Mouse (Mus musculus) stomach, embryonic 15.5 days (tissue): ENCODE measurements around the gene Bsg. TPM values are rescaled to one million over a fixed set of nuclear protein-coding genes. Genes with fewer than 3 reads are reported as not detected.

ENCODE experiments used
- ATAC-seq: fragments of 200-750 bp; cut with Nextera tagmentation; 2 replicates; pipeline ENCODE4 v1.8.0; 2017; ENCODE audit warnings: low read depth, moderate number of reproducible peaks, moderate TSS enrichment; ENCODE audit not compliant: insufficient read depth, low FRiP score
- H3K27ac ChIP-seq: fragments of 300-500 bp; sonication (generic); 2 replicates; pipeline ENCODE4 v1.5.1; 2015; ENCODE audit warnings: mild to moderate bottlenecking, inconsistent platforms
- H3K27me3 ChIP-seq: fragments of 300-500 bp; sonication (generic); replicated peaks from 2 replicates; pipeline ENCODE4 v1.6.1; 2015; ENCODE audit warnings: inconsistent platforms
- H3K36me3 ChIP-seq: fragments of 300-500 bp; sonication (generic); 2 replicates; pipeline ENCODE4 v1.6.1; 2015; ENCODE audit warnings: inconsistent platforms
- H3K4me1 ChIP-seq: fragments of 300-500 bp; sonication (generic); 2 replicates; pipeline ENCODE4 v1.6.1; 2015; ENCODE audit warnings: inconsistent platforms
- H3K4me2 ChIP-seq: fragments of 300-500 bp; sonication (generic); 2 replicates; pipeline ENCODE4 v1.6.1; 2015; ENCODE audit warnings: mild to moderate bottlenecking, inconsistent platforms
- H3K4me3 ChIP-seq: fragments of 300-500 bp; sonication (generic); replicated peaks from 2 replicates; pipeline ENCODE4 v1.5.1; 2015; ENCODE audit warnings: inconsistent platforms
- H3K9ac ChIP-seq: fragments of 300-500 bp; sonication (generic); 2 replicates; pipeline ENCODE4 v1.6.1; 2015; ENCODE audit warnings: inconsistent platforms
- H3K9me3 ChIP-seq: fragments of 300-500 bp; sonication (generic); 2 replicates; pipeline ENCODE4 v1.6.1; 2016; ENCODE audit warnings: inconsistent platforms
- WGBS: fragments of 180-500 bp; shearing (Covaris S2); methylation state at CpG from one replicate; pipeline ENCODE4 v1.1.7; 2015; 5-methylcytosine and 5-hydroxymethylcytosine counted together
- polyA plus RNA-seq: library from polyadenylated mRNA; unstranded; fragments of >200 nt; fragmentation: Nextera tagmentation; extraction: Ambion mirVana; gene quantifications from 2 replicates; pipeline ENCODE4 v1.2.1, GENCODE M21; 2015

The Bsg gene
- polyA plus RNA-seq, 1 experiment from 2014 or later: 1,050 TPM

DNA sequence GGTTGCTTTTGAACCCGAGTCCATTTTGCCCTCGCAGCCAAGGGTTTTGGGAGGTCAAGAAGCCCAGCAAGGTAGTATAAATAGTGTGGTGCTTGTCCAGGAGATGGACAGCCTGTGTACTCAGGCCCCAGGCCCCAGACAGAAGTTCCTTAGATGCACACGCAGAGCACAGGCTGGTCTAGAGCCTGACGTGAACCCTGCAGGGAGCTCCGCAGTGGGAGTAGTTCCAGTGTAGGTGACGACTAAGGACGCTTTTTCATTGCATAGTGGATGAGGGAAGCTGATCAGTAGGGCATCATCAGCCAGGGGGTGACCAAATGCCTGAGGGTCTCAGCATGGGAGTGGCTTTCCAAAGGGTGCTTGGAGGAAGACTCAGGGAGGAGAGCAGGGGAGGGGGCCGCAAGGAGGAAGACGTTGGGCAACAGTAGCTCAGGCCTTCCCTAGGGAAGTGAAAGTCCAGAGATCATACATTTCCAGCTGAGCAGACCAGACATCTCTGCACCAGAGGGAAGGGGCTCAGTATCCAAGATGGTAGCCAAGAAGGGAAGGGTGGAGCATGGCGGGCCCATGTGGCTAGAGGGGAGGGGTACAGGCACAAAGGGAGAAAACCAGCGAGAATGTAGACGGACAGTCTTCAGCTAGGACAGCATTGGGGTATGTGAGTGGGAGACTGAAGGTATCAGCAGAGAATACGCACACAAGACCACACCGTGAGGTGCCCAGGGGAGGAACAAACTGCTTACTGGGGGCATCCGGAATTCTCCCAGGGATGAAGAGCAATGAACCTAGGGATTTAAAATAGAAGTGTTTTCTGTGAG, 34.0 kb upstream of the Bsg start:
- H3K27ac ChIP-seq: peak overlapping the region; percentile 94
- WGBS: 30% methylated on average over 15 of the region's 15 CpGs
- peak; percentile 9; the same call in 1 of the 2 replicates for ATAC-seq

DNA sequence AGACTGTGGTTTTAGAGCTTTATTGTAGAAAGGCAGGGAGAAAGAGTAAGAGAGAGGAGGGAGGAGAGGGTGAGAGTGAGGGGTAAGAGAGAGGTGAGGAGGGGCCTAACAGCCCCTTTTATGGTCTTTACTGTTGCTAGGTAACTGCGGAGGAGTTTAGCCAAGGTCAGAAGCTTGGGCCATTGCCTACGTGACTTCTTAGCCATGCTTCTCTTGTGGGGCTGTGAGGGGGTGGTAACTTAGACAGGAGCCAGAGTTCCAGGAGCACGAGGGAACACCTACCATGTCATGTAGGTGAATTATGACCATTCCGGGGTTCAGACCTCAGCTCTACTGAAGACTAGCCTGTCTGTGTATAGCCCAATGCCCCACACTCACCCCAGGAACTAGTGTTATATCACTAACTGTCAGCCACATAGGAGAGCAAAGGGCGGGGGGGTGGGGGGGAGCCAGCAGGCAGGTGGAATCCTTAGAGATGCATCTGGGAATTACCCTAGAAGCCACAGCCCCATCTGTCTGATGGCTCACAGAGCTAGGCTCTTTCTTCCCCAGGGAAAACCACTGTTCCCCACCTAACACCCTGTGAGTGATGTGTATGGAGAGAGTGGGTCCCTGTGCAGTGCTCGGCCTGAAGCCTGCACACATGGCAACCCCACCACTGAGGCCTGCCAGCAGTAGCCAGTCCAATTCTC, 32.7 kb upstream of the Bsg start:
- no peak for ATAC-seq
- H3K36me3 ChIP-seq: peaks cover 6% of the 10 kb centered on the region; the same call in 1 of the 2 replicates
- H3K9ac ChIP-seq: no peak overlapping the region
- peaks cover 11% of the 10 kb centered on the region for H3K4me1 ChIP-seq
- H3K4me3 ChIP-seq: no peak overlapping the region
- 47% methylated on average over 6 of the region's 6 CpGs for WGBS
- no peaks in the 10 kb centered on the region for H3K9me3 ChIP-seq
- H3K27me3 ChIP-seq: no peaks in the 10 kb centered on the region
- no peak overlapping the region for H3K27ac ChIP-seq
- H3K4me2 ChIP-seq: no peak overlapping the region

More for the DNA sequence above, 34.0 kb upstream of the Bsg start:
- H3K9ac ChIP-seq: peak overlapping the region; percentile 92
- peaks cover 6% of the 10 kb centered on the region; the same call in 1 of the 2 replicates for H3K36me3 ChIP-seq
- H3K4me1 ChIP-seq: peaks cover 11% of the 10 kb centered on the region
- H3K4me2 ChIP-seq: peak overlapping the region; percentile 89
- H3K27me3 ChIP-seq: no peaks in the 10 kb centered on the region
- peak overlapping the region; percentile 100 for H3K4me3 ChIP-seq
- H3K9me3 ChIP-seq: no peaks in the 10 kb centered on the region

DNA sequence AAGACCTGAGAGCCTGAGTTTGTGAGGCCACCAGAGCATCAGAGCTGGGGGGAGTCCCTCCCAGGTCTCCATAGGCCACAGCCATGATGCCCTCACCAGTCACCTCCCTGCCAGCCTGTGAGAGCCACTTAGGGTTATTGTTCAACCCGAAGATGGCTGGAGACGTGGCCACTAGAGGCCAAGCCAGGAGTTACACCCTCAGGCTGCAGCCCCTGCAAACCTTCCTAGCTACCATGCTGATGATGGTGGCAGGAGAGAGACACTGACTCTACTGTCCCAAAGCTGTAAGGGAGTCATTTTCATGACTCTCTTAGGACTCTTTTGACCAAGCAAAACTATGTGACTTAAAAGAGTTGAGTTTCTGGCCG, 32.2 kb upstream of the Bsg start:
- H3K9ac ChIP-seq: no peak overlapping the region
- H3K4me1 ChIP-seq: peaks cover 11% of the 10 kb centered on the region
- no peak overlapping the region for H3K27ac ChIP-seq
- peaks cover 6% of the 10 kb centered on the region; the same call in 1 of the 2 replicates for H3K36me3 ChIP-seq
- no peak overlapping the region for H3K4me3 ChIP-seq
- no peaks in the 10 kb centered on the region for H3K27me3 ChIP-seq
- H3K4me2 ChIP-seq: no peak overlapping the region
- ATAC-seq: no peak
- WGBS: 51% methylated on average over 3 of the region's 3 CpGs
- H3K9me3 ChIP-seq: no peaks in the 10 kb centered on the region

- WGBS: 91% methylated on average over 3 of the region's 3 CpGs
- ATAC-seq: no peak
- no peak overlapping the region for H3K27ac ChIP-seq
- H3K4me1 ChIP-seq: peaks cover 11% of the 10 kb centered on the region
- H3K4me3 ChIP-seq: no peak overlapping the region
- H3K4me2 ChIP-seq: no peak overlapping the region
- no peaks in the 10 kb centered on the region for H3K27me3 ChIP-seq
- H3K9ac ChIP-seq: no peak overlapping the region
- peaks cover 6% of the 10 kb centered on the region; the same call in 1 of the 2 replicates for H3K36me3 ChIP-seq
- no peaks in the 10 kb centered on the region for H3K9me3 ChIP-seq
Observed at GRCm38 (mm10) chr10:79673054-79673453, 31.2 kb upstream of the Bsg start.

DNA sequence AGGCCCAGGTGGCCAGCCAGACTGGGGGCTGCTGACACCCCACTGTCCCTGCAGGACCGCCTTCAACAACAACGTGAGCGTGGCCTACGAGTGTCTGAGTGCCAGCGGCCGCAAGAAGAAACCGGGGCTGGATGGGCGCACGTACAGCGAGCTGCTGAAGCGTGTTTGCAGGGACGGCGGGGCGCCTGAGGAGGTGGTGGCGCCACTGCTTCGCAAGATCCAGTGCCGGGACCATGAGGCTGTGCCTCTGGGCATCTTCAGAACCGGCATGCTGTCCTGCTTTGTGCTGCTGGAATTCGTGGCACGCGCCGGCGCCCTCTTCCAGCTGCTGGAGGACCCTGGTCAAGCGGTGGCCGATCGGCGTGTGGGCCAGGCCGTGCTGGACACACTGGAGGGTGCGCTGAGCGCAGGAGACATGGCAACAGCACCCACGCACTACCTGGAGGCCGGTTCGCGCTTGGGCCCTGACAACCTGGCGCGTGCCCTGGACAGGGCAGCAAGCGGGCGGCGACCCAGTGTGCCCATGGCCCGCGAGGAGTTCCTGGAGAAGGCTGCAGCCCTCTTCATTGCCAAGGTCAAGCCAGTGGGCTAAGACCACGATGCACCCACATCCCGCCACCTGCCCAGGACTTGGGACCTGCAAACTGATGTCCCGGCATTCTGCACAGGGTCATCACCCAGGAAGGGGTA, 28.8 kb upstream of the Bsg start:
- ATAC-seq: no peak
- WGBS: 62% methylated on average over 44 of the region's 44 CpGs

GRCm38 (mm10) chr10:79680606-79681495, 23.4 kb upstream of the Bsg start:
- Histone ChIP-seq H3K27ac (peak overlapping the region; percentile 88), H3K4me3 (peak overlapping the region; percentile 82), H3K4me2 (peak overlapping the region; percentile 72), H3K9me3 (no peaks in the 10 kb centered on the region), H3K4me1 (peaks cover 22% of the 10 kb centered on the region), H3K9ac (no peak overlapping the region), H3K36me3 (peaks cover 12% of the 10 kb centered on the region), H3K27me3 (no peaks in the 10 kb centered on the region)
- 24% methylated on average over 11 of the region's 11 CpGs for WGBS
- ATAC-seq: peak; percentile 5; the same call in 1 of the 2 replicates

More for the DNA sequence above, 28.8 kb upstream of the Bsg start:
- Histone ChIP-seq H3K36me3 (peaks cover 6% of the 10 kb centered on the region; the same call in 1 of the 2 replicates), H3K27me3 (no peaks in the 10 kb centered on the region), H3K9ac (no peak overlapping the region), H3K4me1 (peaks cover 5% of the 10 kb centered on the region), H3K4me2 (no peak overlapping the region), H3K4me3 (no peak overlapping the region), H3K27ac (no peak overlapping the region), H3K9me3 (no peaks in the 10 kb centered on the region)

- H3K27me3 ChIP-seq: no peaks in the 10 kb centered on the region
- H3K9ac ChIP-seq: peak within 1 kb of the TSS; percentile 81
- peak within 1 kb of the TSS; percentile 88 for H3K27ac ChIP-seq
- ATAC-seq: peak; percentile 96
- H3K9me3 ChIP-seq: no peaks in the 10 kb centered on the region
- peaks cover 22% of the 10 kb centered on the region for H3K4me1 ChIP-seq
- H3K4me2 ChIP-seq: peak within 1 kb of the TSS; percentile 88
- H3K36me3 ChIP-seq: peaks cover 20% of the 10 kb centered on the region
- WGBS: under 1% methylated on average over 77 of the region's 84 CpGs
- H3K4me3 ChIP-seq: peak within 1 kb of the TSS; percentile 82
Observed at GRCm38 (mm10) chr10:79681591-79682245, 22.6 kb upstream of the Bsg start, which contains the start of gene Cdc34. Gene Cdc34 (plus strand): TSS chr10:79682195.

GRCm38 (mm10) chr10:79682551-79682915, 21.8 kb upstream of the Bsg start:
- 0% methylated on average over 10 of the region's 10 CpGs for WGBS
- Histone ChIP-seq H3K36me3 (peaks cover 28% of the 10 kb centered on the region), H3K4me2 (peak overlapping the region; percentile 88), H3K9ac (peak overlapping the region; percentile 81), H3K9me3 (no peaks in the 10 kb centered on the region), H3K4me3 (peak overlapping the region; percentile 82), H3K27ac (peak overlapping the region; percentile 79), H3K4me1 (peaks cover 22% of the 10 kb centered on the region), H3K27me3 (no peaks in the 10 kb centered on the region)
- no peak for ATAC-seq

GRCm38 (mm10) chr10:79682916-79683582, 21.2 kb upstream of the Bsg start:
- no peaks in the 10 kb centered on the region for H3K27me3 ChIP-seq
- WGBS: 3% methylated on average over 10 of the region's 10 CpGs
- peak overlapping the region; percentile 81 for H3K9ac ChIP-seq
- H3K9me3 ChIP-seq: no peaks in the 10 kb centered on the region
- H3K36me3 ChIP-seq: peaks cover 32% of the 10 kb centered on the region
- H3K27ac ChIP-seq: peak overlapping the region; percentile 79
- peak overlapping the region; percentile 88 for H3K4me2 ChIP-seq
- no peak for ATAC-seq
- peak overlapping the region; percentile 82 for H3K4me3 ChIP-seq
- peaks cover 22% of the 10 kb centered on the region for H3K4me1 ChIP-seq
